Mouse (Mus musculus): ENCODE results near the gene Hsf2bp. TPM values are rescaled to one million over a fixed set of nuclear protein-coding genes. Genes with fewer than 3 reads are reported as not detected.

The Hsf2bp gene
- polyA plus RNA-seq, 1 experiment: not detected

- peaks cover 10% of the 10 kb centered on the region for H3K4me1 ChIP-seq (ENCODE audit: control insufficient read depth, insufficient read depth, low read length)
- TF ChIP-seq POLR2A (IDR thresholded peaks at IDR 0.05; ENCODE audit: borderline replicate concordance, low read depth, low read length) (no peak), CTCF (IDR thresholded peaks at IDR 0.05; ENCODE audit: low read depth, low read length) (no peak)
- no peak overlapping the region for H3K4me3 ChIP-seq (ENCODE audit: insufficient read depth, low read length)
- H3K27ac ChIP-seq (ENCODE audit: insufficient read depth, low read depth, low read length): peak overlapping the region; percentile 31
Measured at GRCm38 (mm10) chr17:31905201-31905790, 130.9 kb downstream of the Hsf2bp start.

- H3K4me3 ChIP-seq (ENCODE audit: insufficient read depth, low read length): no peak overlapping the region
- TF ChIP-seq POLR2A (IDR thresholded peaks at IDR 0.05; ENCODE audit: borderline replicate concordance, low read depth, low read length) (no peak), CTCF (IDR thresholded peaks at IDR 0.05; ENCODE audit: low read depth, low read length) (no peak)
- no peak overlapping the region for H3K27ac ChIP-seq (ENCODE audit: insufficient read depth, low read depth, low read length)
- H3K4me1 ChIP-seq (ENCODE audit: control insufficient read depth, insufficient read depth, low read length): peaks cover 10% of the 10 kb centered on the region
Measured at GRCm38 (mm10) chr17:31904036-31904435, 132.1 kb downstream of the Hsf2bp start.

GRCm38 (mm10) chr17:31902630-31903198, 133.4 kb downstream of the Hsf2bp start:
- no peak overlapping the region for H3K27ac ChIP-seq (ENCODE audit: insufficient read depth, low read depth, low read length)
- H3K4me1 ChIP-seq (ENCODE audit: control insufficient read depth, insufficient read depth, low read length): peaks cover 10% of the 10 kb centered on the region
- H3K4me3 ChIP-seq (ENCODE audit: insufficient read depth, low read length): no peak overlapping the region
- TF ChIP-seq CTCF (IDR thresholded peaks at IDR 0.05; ENCODE audit: low read depth, low read length) (no peak), POLR2A (IDR thresholded peaks at IDR 0.05; ENCODE audit: borderline replicate concordance, low read depth, low read length) (no peak)

GRCm38 (mm10) chr17:31901461-31902204, 134.5 kb downstream of the Hsf2bp start:
- peaks cover 10% of the 10 kb centered on the region for H3K4me1 ChIP-seq (ENCODE audit: control insufficient read depth, insufficient read depth, low read length)
- no peak overlapping the region for H3K4me3 ChIP-seq (ENCODE audit: insufficient read depth, low read length)
- H3K27ac ChIP-seq (ENCODE audit: insufficient read depth, low read depth, low read length): no peak overlapping the region
- TF ChIP-seq CTCF (IDR thresholded peaks at IDR 0.05; ENCODE audit: low read depth, low read length): no peak
- no peak for TF ChIP-seq POLR2A (IDR thresholded peaks at IDR 0.05; ENCODE audit: borderline replicate concordance, low read depth, low read length)

GRCm38 (mm10) chr17:31898941-31899340, 137.2 kb downstream of the Hsf2bp start:
- H3K27ac ChIP-seq (ENCODE audit: insufficient read depth, low read depth, low read length): no peak overlapping the region
- TF ChIP-seq POLR2A (IDR thresholded peaks at IDR 0.05; ENCODE audit: borderline replicate concordance, low read depth, low read length) (no peak), CTCF (IDR thresholded peaks at IDR 0.05; ENCODE audit: low read depth, low read length) (no peak)
- H3K4me3 ChIP-seq (ENCODE audit: insufficient read depth, low read length): no peak overlapping the region
- no peaks in the 10 kb centered on the region for H3K4me1 ChIP-seq (ENCODE audit: control insufficient read depth, insufficient read depth, low read length)

- TF ChIP-seq POLR2A (IDR thresholded peaks at IDR 0.05; ENCODE audit: borderline replicate concordance, low read depth, low read length): no peak
- TF ChIP-seq CTCF (IDR thresholded peaks at IDR 0.05; ENCODE audit: low read depth, low read length): no peak
- Histone ChIP-seq H3K27ac (ENCODE audit: insufficient read depth, low read depth, low read length) (no peak overlapping the region), H3K4me1 (ENCODE audit: control insufficient read depth, insufficient read depth, low read length) (peaks cover 8% of the 10 kb centered on the region; the same call in 1 of the 2 replicates), H3K4me3 (ENCODE audit: insufficient read depth, low read length) (no peak overlapping the region)
Measured at GRCm38 (mm10) chr17:31897186-31897793, 138.9 kb downstream of the Hsf2bp start.

GRCm38 (mm10) chr17:31896751-31897150, 139.4 kb downstream of the Hsf2bp start:
- TF ChIP-seq POLR2A (IDR thresholded peaks at IDR 0.05; ENCODE audit: borderline replicate concordance, low read depth, low read length) (no peak), CTCF (IDR thresholded peaks at IDR 0.05; ENCODE audit: low read depth, low read length) (no peak)

GRCm38 (mm10) chr17:31896311-31896710, 139.8 kb downstream of the Hsf2bp start:
- no peak overlapping the region for H3K27ac ChIP-seq (ENCODE audit: insufficient read depth, low read depth, low read length)
- no peak for TF ChIP-seq CTCF (IDR thresholded peaks at IDR 0.05; ENCODE audit: low read depth, low read length)
- no peak for TF ChIP-seq POLR2A (IDR thresholded peaks at IDR 0.05; ENCODE audit: borderline replicate concordance, low read depth, low read length)
- H3K4me1 ChIP-seq (ENCODE audit: control insufficient read depth, insufficient read depth, low read length): peaks cover 8% of the 10 kb centered on the region; the same call in 1 of the 2 replicates

More at GRCm38 (mm10) chr17:31896751-31897150, 139.4 kb downstream of the Hsf2bp start:
- Histone ChIP-seq H3K4me3 (ENCODE audit: insufficient read depth, low read length) (no peak overlapping the region), H3K27ac (ENCODE audit: insufficient read depth, low read depth, low read length) (no peak overlapping the region), H3K4me1 (ENCODE audit: control insufficient read depth, insufficient read depth, low read length) (peaks cover 8% of the 10 kb centered on the region; the same call in 1 of the 2 replicates)

More at GRCm38 (mm10) chr17:31896311-31896710, 139.8 kb downstream of the Hsf2bp start:
- H3K4me3 ChIP-seq (ENCODE audit: insufficient read depth, low read length): no peak overlapping the region

Other genes with a start within 250 kb of the Hsf2bp start
- 24.8 and 25.7 TPM in 2 replicates for gene Sik1, start 180.5 kb downstream of the Hsf2bp start, polyA plus RNA-seq (2012; ENCODE audit: insufficient read depth, insufficient read length, missing spikeins)
- 9.6 and 11.2 TPM in 2 replicates for gene Rrp1b, start 249 bp downstream of the Hsf2bp start, polyA plus RNA-seq (2012; ENCODE audit: insufficient read depth, insufficient read length, missing spikeins)
- 0.09 TPM in 1 of 2 replicates, not detected in the other for gene Notch3, start 130.5 kb upstream of the Hsf2bp start, polyA plus RNA-seq (2012; ENCODE audit: insufficient read depth, insufficient read length, missing spikeins)
- gene Ephx3, start 153.2 kb upstream of the Hsf2bp start, polyA plus RNA-seq (2012; ENCODE audit: insufficient read depth, insufficient read length, missing spikeins): not detected in 2 replicates
- gene Brd4, start 248.4 kb upstream of the Hsf2bp start, polyA plus RNA-seq (2012; ENCODE audit: insufficient read depth, insufficient read length, missing spikeins): 72.2 and 88.2 TPM in 2 replicates

All from bone marrow macrophage, adult 2 months (primary cell).